Mouse (Mus musculus): ENCODE measurements around the gene Smyd2. TPM values are rescaled to one million over a fixed set of nuclear protein-coding genes. Genes with fewer than 3 reads are reported as not detected.

Gene Smyd2
- 75.9 and 87.2 TPM in 2 replicates for total RNA-seq (2014; rRNA removed)
- 109 and 116 TPM in 2 replicates for polyA plus RNA-seq (2015; fragmentation: Nextera tagmentation; extraction: Ambion mirVana)

- Histone ChIP-seq H3K4me2 (ENCODE audit: low read depth) (peak within 1 kb of the TSS; percentile 95), H3K27me3 (ENCODE audit: insufficient read depth, low read length) (no peaks in the 10 kb centered on the region), H3K4me1 (ENCODE audit: insufficient read depth) (peaks cover 10% of the 10 kb centered on the region; the same call in 1 of the 2 replicates), H3K36me3 (ENCODE audit: insufficient read depth) (no peaks in the 10 kb centered on the region), H3K9me3 (ENCODE audit: low read length) (no peaks in the 10 kb centered on the region), H3K4me3 (ENCODE audit: low read depth, low read length) (peak within 1 kb of the TSS; percentile 68), H3K27ac (ENCODE audit: low read depth, low read length) (peak within 1 kb of the TSS; percentile 50; the same call in 1 of the 2 replicates), H3K9ac (peak within 1 kb of the TSS; percentile 82)
- DNase-seq (peak; percentile 86), ATAC-seq (peak; percentile 94)
- 0 out of 2 replicates have a peak, but pooled peaks have one; percentile 1 for TF ChIP-seq CTCF (IDR thresholded peaks at IDR 0.05; ENCODE audit: low read depth)
- WGBS = under 1% methylated on average over 64 of the region's 90 CpGs
These were observed at the start of gene Smyd2 for GRCm38 (mm10) chr1:189921818-189922592. Smyd2 (minus strand) TSS chr1:189922363.

GRCm38 (mm10) chr1:189970381-189970780 is 48.2 kb upstream of the Smyd2 start:
- no peak for DNase-seq
- Histone ChIP-seq H3K4me3 (ENCODE audit: low read depth, low read length) (no peak overlapping the region), H3K9me3 (ENCODE audit: low read length) (no peaks in the 10 kb centered on the region), H3K9ac (no peak overlapping the region), H3K27me3 (ENCODE audit: insufficient read depth, low read length) (no peaks in the 10 kb centered on the region), H3K27ac (ENCODE audit: low read depth, low read length) (no peak overlapping the region), H3K36me3 (ENCODE audit: insufficient read depth) (no peaks in the 10 kb centered on the region), H3K4me2 (ENCODE audit: low read depth) (no peak overlapping the region), H3K4me1 (ENCODE audit: insufficient read depth) (no peaks in the 10 kb centered on the region)
- ATAC-seq = no peak
- TF ChIP-seq CTCF (IDR thresholded peaks at IDR 0.05; ENCODE audit: low read depth) = no peak
- 89% methylated on average over 8 of the region's 8 CpGs for WGBS

GRCm38 (mm10) chr1:189968027-189968426 is 45.9 kb upstream of the Smyd2 start:
- Histone ChIP-seq H3K27me3 (ENCODE audit: insufficient read depth, low read length) (no peaks in the 10 kb centered on the region), H3K4me1 (ENCODE audit: insufficient read depth) (no peaks in the 10 kb centered on the region), H3K36me3 (ENCODE audit: insufficient read depth) (no peaks in the 10 kb centered on the region), H3K4me2 (ENCODE audit: low read depth) (no peak overlapping the region), H3K9ac (no peak overlapping the region), H3K4me3 (ENCODE audit: low read depth, low read length) (no peak overlapping the region), H3K9me3 (ENCODE audit: low read length) (no peaks in the 10 kb centered on the region), H3K27ac (ENCODE audit: low read depth, low read length) (no peak overlapping the region)
- 88% methylated on average over 4 of the region's 4 CpGs for WGBS
- DNase-seq = no peak
- no peak for ATAC-seq
- no peak for TF ChIP-seq CTCF (IDR thresholded peaks at IDR 0.05; ENCODE audit: low read depth)

GRCm38 (mm10) chr1:189960481-189960880 is 38.3 kb upstream of the Smyd2 start:
- DNase-seq = peak; percentile 27
- Histone ChIP-seq H3K9ac (no peak overlapping the region), H3K4me2 (ENCODE audit: low read depth) (no peak overlapping the region), H3K9me3 (ENCODE audit: low read length) (no peaks in the 10 kb centered on the region), H3K4me1 (ENCODE audit: insufficient read depth) (no peaks in the 10 kb centered on the region), H3K36me3 (ENCODE audit: insufficient read depth) (no peaks in the 10 kb centered on the region), H3K27ac (ENCODE audit: low read depth, low read length) (no peak overlapping the region), H3K27me3 (ENCODE audit: insufficient read depth, low read length) (no peaks in the 10 kb centered on the region), H3K4me3 (ENCODE audit: low read depth, low read length) (no peak overlapping the region)
- TF ChIP-seq CTCF (IDR thresholded peaks at IDR 0.05; ENCODE audit: low read depth) = no peak
- ATAC-seq = peak; percentile 81
- WGBS = 42% methylated on average over 5 of the region's 5 CpGs

GRCm38 (mm10) chr1:189959802-189960201 is 37.6 kb upstream of the Smyd2 start:
- H3K36me3 ChIP-seq (ENCODE audit: insufficient read depth) = no peaks in the 10 kb centered on the region
- DNase-seq (no peak), ATAC-seq (no peak)
- H3K9ac ChIP-seq = no peak overlapping the region
- no peaks in the 10 kb centered on the region for H3K4me1 ChIP-seq (ENCODE audit: insufficient read depth)
- no peak overlapping the region for H3K4me2 ChIP-seq (ENCODE audit: low read depth)
- TF ChIP-seq CTCF (IDR thresholded peaks at IDR 0.05; ENCODE audit: low read depth) = no peak
- 82% methylated on average over 8 of the region's 8 CpGs for WGBS
- H3K9me3 ChIP-seq (ENCODE audit: low read length) = no peaks in the 10 kb centered on the region
- H3K27me3 ChIP-seq (ENCODE audit: insufficient read depth, low read length) = no peaks in the 10 kb centered on the region
- no peak overlapping the region for H3K4me3 ChIP-seq (ENCODE audit: low read depth, low read length)
- H3K27ac ChIP-seq (ENCODE audit: low read depth, low read length) = no peak overlapping the region

- no peak overlapping the region for H3K4me2 ChIP-seq (ENCODE audit: low read depth)
- ATAC-seq (no peak), DNase-seq (peak; percentile 13)
- 80% methylated on average over 6 of the region's 6 CpGs for WGBS
- no peaks in the 10 kb centered on the region for H3K9me3 ChIP-seq (ENCODE audit: low read length)
- H3K4me3 ChIP-seq (ENCODE audit: low read depth, low read length) = no peak overlapping the region
- H3K36me3 ChIP-seq (ENCODE audit: insufficient read depth) = no peaks in the 10 kb centered on the region
- no peak overlapping the region for H3K9ac ChIP-seq
- H3K4me1 ChIP-seq (ENCODE audit: insufficient read depth) = no peaks in the 10 kb centered on the region
- H3K27ac ChIP-seq (ENCODE audit: low read depth, low read length) = no peak overlapping the region
- no peaks in the 10 kb centered on the region for H3K27me3 ChIP-seq (ENCODE audit: insufficient read depth, low read length)
- no peak for TF ChIP-seq CTCF (IDR thresholded peaks at IDR 0.05; ENCODE audit: low read depth)
These were observed 29.7 kb upstream of the Smyd2 start for GRCm38 (mm10) chr1:189951861-189952260.

- no peaks in the 10 kb centered on the region for H3K27me3 ChIP-seq (ENCODE audit: insufficient read depth, low read length)
- no peaks in the 10 kb centered on the region for H3K36me3 ChIP-seq (ENCODE audit: insufficient read depth)
- no peaks in the 10 kb centered on the region for H3K9me3 ChIP-seq (ENCODE audit: low read length)
- WGBS = 65% methylated on average over 8 of the region's 8 CpGs
- ATAC-seq = no peak
- H3K4me1 ChIP-seq (ENCODE audit: insufficient read depth) = no peaks in the 10 kb centered on the region
- no peak overlapping the region for H3K4me2 ChIP-seq (ENCODE audit: low read depth)
- no peak overlapping the region for H3K4me3 ChIP-seq (ENCODE audit: low read depth, low read length)
- DNase-seq = no peak
- no peak overlapping the region for H3K27ac ChIP-seq (ENCODE audit: low read depth, low read length)
- no peak overlapping the region for H3K9ac ChIP-seq
- no peak for TF ChIP-seq CTCF (IDR thresholded peaks at IDR 0.05; ENCODE audit: low read depth)
These were observed 25.2 kb upstream of the Smyd2 start for GRCm38 (mm10) chr1:189947411-189947810.
